Mouse (Mus musculus): ENCODE results near the gene Cep55. TPM values are rescaled to one million over a fixed set of nuclear protein-coding genes. Genes with fewer than 3 reads are reported as not detected.

Gene Cep55
- polyA plus RNA-seq, 1 experiment: 8.4 TPM

DNA sequence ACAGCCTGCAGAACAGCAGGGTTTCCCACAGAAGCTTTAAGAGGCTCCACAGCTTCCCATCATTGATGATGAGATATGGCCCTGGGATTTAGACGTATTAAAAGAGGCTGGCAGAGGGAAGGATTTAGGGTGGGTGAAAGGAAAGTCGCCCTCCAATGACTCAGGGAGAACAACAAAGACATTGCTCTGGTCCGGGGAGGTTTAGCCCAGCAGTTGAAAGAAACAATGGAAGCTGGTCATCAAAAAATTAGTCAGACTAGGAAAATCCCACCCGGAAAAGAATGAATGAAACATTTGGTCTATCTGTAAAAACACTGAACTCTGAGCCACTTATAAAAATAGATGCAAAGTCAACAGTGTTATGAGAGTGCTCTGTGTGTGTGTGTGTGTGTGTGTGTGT, 31.2 kb upstream of the Cep55 start:
- no peak overlapping the region for H3K4me3 ChIP-seq (ENCODE audit: control insufficient read depth, insufficient read depth, low read length)
- peaks cover 8% of the 10 kb centered on the region for H3K4me1 ChIP-seq (replicated peaks; ENCODE audit: control insufficient read depth, insufficient read depth, low read length)
- TF ChIP-seq CTCF (IDR thresholded peaks at IDR 0.05; ENCODE audit: borderline replicate concordance, control insufficient read depth, extremely low read depth, insufficient read depth, low read length, poor library complexity) (no peak), POLR2A (IDR thresholded peaks at IDR 0.05; ENCODE audit: control insufficient read depth, extremely low read depth, insufficient read depth, low read length, poor library complexity) (no peak)
- 94% methylated on average over 4 of the region's 4 CpGs for WGBS
- no peak overlapping the region for H3K27ac ChIP-seq (ENCODE audit: control insufficient read depth, insufficient read depth, low read length)
- no peaks in the 10 kb centered on the region; the same call in 1 of the 2 replicates for H3K27me3 ChIP-seq (ENCODE audit: control insufficient read depth, insufficient read depth, low read length)
- H3K36me3 ChIP-seq (ENCODE audit: control insufficient read depth, insufficient read depth, low read length): no peaks in the 10 kb centered on the region
- no peak for DNase-seq

DNA sequence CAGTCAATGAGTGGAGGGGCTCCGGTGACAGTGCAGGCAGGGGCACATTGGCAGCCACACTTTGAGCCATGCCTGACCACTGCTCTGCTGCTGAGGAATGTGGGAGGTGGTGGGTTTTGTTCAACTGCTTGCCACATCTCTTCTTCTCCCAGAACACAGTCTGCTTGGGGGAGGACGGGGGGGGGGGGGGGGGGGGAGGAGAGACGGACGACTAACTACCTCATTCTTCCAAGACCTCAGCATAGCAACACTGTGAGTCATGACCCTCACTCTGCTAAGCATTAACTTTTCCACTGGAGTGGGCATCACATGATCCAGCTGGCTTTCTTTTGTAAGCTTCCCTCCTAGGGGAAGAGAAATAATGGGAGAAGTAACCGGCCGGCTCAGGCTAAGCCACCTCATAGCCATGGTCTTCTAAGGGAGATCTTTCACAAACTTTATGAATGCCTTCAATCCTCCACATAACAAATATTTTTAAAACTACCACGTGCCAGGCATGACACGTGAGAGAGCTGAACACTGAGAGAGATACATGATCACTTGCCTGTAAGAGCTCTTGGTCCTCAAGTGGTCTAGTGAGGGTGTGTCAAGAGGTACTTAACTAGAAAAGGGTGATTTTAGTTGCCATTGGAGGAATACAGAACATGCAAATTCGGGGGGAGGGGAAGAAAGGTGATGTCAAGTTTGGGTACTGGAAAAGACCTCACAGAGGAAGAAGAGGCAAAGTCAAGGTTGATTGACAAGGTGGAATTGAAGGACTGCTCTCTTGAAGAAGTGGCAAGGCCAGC, 29.4 kb upstream of the Cep55 start:
- no peak overlapping the region for H3K4me3 ChIP-seq (ENCODE audit: control insufficient read depth, insufficient read depth, low read length)
- H3K27ac ChIP-seq (ENCODE audit: control insufficient read depth, insufficient read depth, low read length): no peak overlapping the region
- WGBS: 93% methylated on average over 6 of the region's 9 CpGs
- H3K27me3 ChIP-seq (ENCODE audit: control insufficient read depth, insufficient read depth, low read length): no peaks in the 10 kb centered on the region; the same call in 1 of the 2 replicates
- no peak for DNase-seq
- TF ChIP-seq CTCF (IDR thresholded peaks at IDR 0.05; ENCODE audit: borderline replicate concordance, control insufficient read depth, extremely low read depth, insufficient read depth, low read length, poor library complexity) (no peak), POLR2A (IDR thresholded peaks at IDR 0.05; ENCODE audit: control insufficient read depth, extremely low read depth, insufficient read depth, low read length, poor library complexity) (no peak)
- H3K4me1 ChIP-seq (replicated peaks; ENCODE audit: control insufficient read depth, insufficient read depth, low read length): peaks cover 14% of the 10 kb centered on the region
- H3K36me3 ChIP-seq (ENCODE audit: control insufficient read depth, insufficient read depth, low read length): no peaks in the 10 kb centered on the region

DNA sequence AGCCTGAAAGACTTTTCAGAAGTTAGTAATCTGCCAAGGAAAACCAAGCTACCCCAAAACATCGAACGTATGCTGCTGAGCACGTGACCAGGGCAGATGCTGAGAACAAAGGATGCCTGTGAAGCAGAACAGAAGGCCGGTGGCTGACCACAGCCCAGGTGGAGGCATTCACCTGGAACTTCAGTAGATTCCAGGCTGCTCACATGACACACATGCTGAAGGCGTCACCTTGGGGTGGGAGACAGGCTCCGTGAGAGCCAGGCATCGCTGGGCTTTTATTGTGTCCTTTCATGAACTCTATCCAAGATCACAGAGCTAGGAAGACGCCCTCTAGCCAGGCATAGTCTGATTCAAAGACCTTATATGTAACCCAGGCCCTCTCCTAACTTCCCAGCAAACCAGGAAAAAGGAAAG, 28.6 kb upstream of the Cep55 start:
- TF ChIP-seq POLR2A (IDR thresholded peaks at IDR 0.05; ENCODE audit: control insufficient read depth, extremely low read depth, insufficient read depth, low read length, poor library complexity): no peak
- no peak for TF ChIP-seq CTCF (IDR thresholded peaks at IDR 0.05; ENCODE audit: borderline replicate concordance, control insufficient read depth, extremely low read depth, insufficient read depth, low read length, poor library complexity)
- H3K4me1 ChIP-seq (replicated peaks; ENCODE audit: control insufficient read depth, insufficient read depth, low read length): peaks cover 14% of the 10 kb centered on the region
- no peaks in the 10 kb centered on the region for H3K36me3 ChIP-seq (ENCODE audit: control insufficient read depth, insufficient read depth, low read length)
- DNase-seq: no peak
- no peaks in the 10 kb centered on the region; the same call in 1 of the 2 replicates for H3K27me3 ChIP-seq (ENCODE audit: control insufficient read depth, insufficient read depth, low read length)
- H3K4me3 ChIP-seq (ENCODE audit: control insufficient read depth, insufficient read depth, low read length): no peak overlapping the region
- H3K27ac ChIP-seq (ENCODE audit: control insufficient read depth, insufficient read depth, low read length): no peak overlapping the region
- WGBS: 13% methylated on average over 8 of the region's 8 CpGs

DNA sequence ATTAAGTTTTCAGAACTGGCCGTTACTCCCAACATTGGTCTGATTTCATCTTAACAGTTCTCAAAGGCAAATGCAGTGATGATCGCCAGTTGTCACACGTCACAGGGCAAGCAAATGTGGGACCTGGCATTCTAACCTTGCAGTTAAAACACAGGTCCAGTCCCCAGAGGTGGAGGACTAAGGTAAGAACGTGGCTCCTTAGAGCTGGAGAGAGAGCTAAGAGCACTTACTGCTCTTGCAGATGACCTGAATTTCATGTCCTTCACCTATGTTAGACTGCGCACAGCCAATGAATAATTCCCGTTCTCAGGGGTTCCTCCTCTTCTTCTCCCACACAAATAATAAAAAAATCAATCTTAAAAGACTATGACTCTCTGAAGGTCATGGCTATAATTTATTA, 27.4 kb upstream of the Cep55 start:
- DNase-seq: no peak
- no peak overlapping the region for H3K4me3 ChIP-seq (ENCODE audit: control insufficient read depth, insufficient read depth, low read length)
- WGBS: 94% methylated on average over 6 of the region's 6 CpGs
- no peaks in the 10 kb centered on the region for H3K36me3 ChIP-seq (ENCODE audit: control insufficient read depth, insufficient read depth, low read length)
- H3K27ac ChIP-seq (ENCODE audit: control insufficient read depth, insufficient read depth, low read length): no peak overlapping the region
- H3K27me3 ChIP-seq (ENCODE audit: control insufficient read depth, insufficient read depth, low read length): no peaks in the 10 kb centered on the region; the same call in 1 of the 2 replicates
- H3K4me1 ChIP-seq (replicated peaks; ENCODE audit: control insufficient read depth, insufficient read depth, low read length): peaks cover 16% of the 10 kb centered on the region
- TF ChIP-seq POLR2A (IDR thresholded peaks at IDR 0.05; ENCODE audit: control insufficient read depth, extremely low read depth, insufficient read depth, low read length, poor library complexity) (no peak), CTCF (IDR thresholded peaks at IDR 0.05; ENCODE audit: borderline replicate concordance, control insufficient read depth, extremely low read depth, insufficient read depth, low read length, poor library complexity) (no peak)

DNA sequence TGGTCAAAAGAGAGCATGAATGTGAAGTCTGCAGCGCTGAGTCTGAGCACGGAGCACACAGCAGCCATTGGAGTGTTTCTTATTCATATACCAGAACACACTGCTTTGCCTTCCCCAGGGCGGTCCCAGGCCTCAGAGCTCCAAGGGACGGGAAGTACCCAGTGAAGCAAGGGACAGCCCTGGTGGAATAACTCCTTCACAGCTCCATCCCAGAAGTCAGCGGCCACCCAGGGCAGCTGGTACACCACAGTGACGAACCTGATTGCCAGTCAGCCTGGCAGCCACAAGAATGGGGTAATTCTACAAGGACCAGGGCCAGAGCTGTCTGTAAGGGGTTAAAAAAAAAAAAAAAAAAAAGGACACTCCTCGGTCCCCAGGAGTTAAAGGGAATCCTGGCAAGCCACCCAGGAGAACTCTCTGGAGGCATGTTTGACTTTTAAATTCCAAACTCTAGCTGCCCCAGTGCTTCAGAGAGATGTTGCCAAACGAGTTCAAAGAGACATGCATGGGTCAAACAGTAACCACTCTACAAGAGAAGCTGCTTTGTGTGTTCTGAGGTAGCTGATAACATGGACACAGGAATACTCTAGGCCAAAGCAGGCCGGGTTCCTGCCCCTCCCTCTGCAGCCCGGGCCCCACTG, 26.8 kb upstream of the Cep55 start:
- H3K4me1 ChIP-seq (replicated peaks; ENCODE audit: control insufficient read depth, insufficient read depth, low read length): peaks cover 16% of the 10 kb centered on the region
- TF ChIP-seq CTCF (IDR thresholded peaks at IDR 0.05; ENCODE audit: borderline replicate concordance, control insufficient read depth, extremely low read depth, insufficient read depth, low read length, poor library complexity) (no peak), POLR2A (IDR thresholded peaks at IDR 0.05; ENCODE audit: control insufficient read depth, extremely low read depth, insufficient read depth, low read length, poor library complexity) (no peak)
- no peak for DNase-seq
- H3K27me3 ChIP-seq (ENCODE audit: control insufficient read depth, insufficient read depth, low read length): no peaks in the 10 kb centered on the region; the same call in 1 of the 2 replicates
- no peaks in the 10 kb centered on the region for H3K36me3 ChIP-seq (ENCODE audit: control insufficient read depth, insufficient read depth, low read length)
- no peak overlapping the region for H3K4me3 ChIP-seq (ENCODE audit: control insufficient read depth, insufficient read depth, low read length)
- no peak overlapping the region for H3K27ac ChIP-seq (ENCODE audit: control insufficient read depth, insufficient read depth, low read length)
- 89% methylated on average over 10 of the region's 10 CpGs for whole genome bisulfite sequencing

DNA sequence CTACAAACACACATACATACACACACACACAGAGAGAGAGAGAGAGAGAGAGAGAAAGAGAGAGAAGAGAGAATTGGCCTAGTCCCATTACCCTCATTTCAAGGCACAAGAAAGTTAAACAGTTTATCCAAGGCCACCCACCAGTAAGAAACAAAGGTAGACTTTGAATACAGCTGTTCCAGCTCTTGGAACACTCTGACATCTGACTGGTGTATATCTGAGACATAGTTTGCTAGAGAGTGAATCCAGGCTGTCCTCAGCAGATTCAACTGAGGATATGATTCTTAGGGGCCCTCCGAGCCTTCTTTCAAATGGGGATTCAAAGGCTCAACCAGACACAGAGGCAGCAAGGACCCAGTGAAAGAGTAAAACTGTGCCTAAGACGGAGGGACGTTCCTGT, 25.5 kb upstream of the Cep55 start:
- no peak for TF ChIP-seq POLR2A (IDR thresholded peaks at IDR 0.05; ENCODE audit: control insufficient read depth, extremely low read depth, insufficient read depth, low read length, poor library complexity)
- TF ChIP-seq CTCF (IDR thresholded peaks at IDR 0.05; ENCODE audit: borderline replicate concordance, control insufficient read depth, extremely low read depth, insufficient read depth, low read length, poor library complexity): no peak
- Histone ChIP-seq H3K27me3 (ENCODE audit: control insufficient read depth, insufficient read depth, low read length) (no peaks in the 10 kb centered on the region), H3K27ac (ENCODE audit: control insufficient read depth, insufficient read depth, low read length) (no peak overlapping the region), H3K4me3 (ENCODE audit: control insufficient read depth, insufficient read depth, low read length) (no peak overlapping the region), H3K4me1 (replicated peaks; ENCODE audit: control insufficient read depth, insufficient read depth, low read length) (peaks cover 16% of the 10 kb centered on the region), H3K36me3 (ENCODE audit: control insufficient read depth, insufficient read depth, low read length) (no peaks in the 10 kb centered on the region)
- 92% methylated on average over 3 of the region's 3 CpGs for WGBS
- DNase-seq: no peak

Measured in thymus, adult 2 months (tissue).